Mouse (Mus musculus) megakaryocyte, adult 5-6 weeks (primary cell): ENCODE data around the gene Syt16. TPM values are rescaled to one million over a fixed set of nuclear protein-coding genes. Genes with fewer than 3 reads are reported as not detected.

Experiments
- ATAC-seq: 2 replicates; pipeline ENCODE4 v1.8.0; 2016; ENCODE audit warnings: mild to moderate bottlenecking, inconsistent platforms; ENCODE audit not compliant: poor library complexity, severe bottlenecking
- total RNA-seq, 2 experiments: library from RNA; stranded (forward) in 1 of 2; stranded (reverse) in 1 of 2; fragments of 153-499, 151-499 nt in 1 of 2; fragments of 221-1000, 200-1000 nt in 1 of 2; gene quantifications; 2 replicates each; pipeline versions ENCODE4 v1.2.3 to v1.2.4; 2015 to 2017

The Syt16 gene
- total RNA-seq, 2 experiments from 2014 or later, result not detected

GRCm38 (mm10) chr12:74098572-74099290, 101.3 kb downstream of the Syt16 start:
- ATAC-seq, result no peak

GRCm38 (mm10) chr12:74105811-74106513, 108.5 kb downstream of the Syt16 start:
- no peak for ATAC-seq

GRCm38 (mm10) chr12:74108663-74109081, 111.2 kb downstream of the Syt16 start:
- ATAC-seq, result no peak

- no peak for ATAC-seq
Observed at GRCm38 (mm10) chr12:74109462-74110068, 112.1 kb downstream of the Syt16 start.

GRCm38 (mm10) chr12:74116825-74117224, 119.4 kb downstream of the Syt16 start:
- ATAC-seq, result no peak

- ATAC-seq, result no peak
Observed at GRCm38 (mm10) chr12:74125796-74126195, 128.3 kb downstream of the Syt16 start.

- no peak for ATAC-seq
Observed at GRCm38 (mm10) chr12:74128229-74128628, 130.8 kb downstream of the Syt16 start.

GRCm38 (mm10) chr12:74131790-74132189, 134.3 kb downstream of the Syt16 start:
- no peak for ATAC-seq

GRCm38 (mm10) chr12:74142147-74142546, 144.7 kb downstream of the Syt16 start:
- no peak for ATAC-seq

GRCm38 (mm10) chr12:74144385-74144784, 146.9 kb downstream of the Syt16 start:
- no peak for ATAC-seq

- ATAC-seq, result no peak
Observed at GRCm38 (mm10) chr12:74160791-74161190, 163.3 kb downstream of the Syt16 start.

GRCm38 (mm10) chr12:74163080-74163479, 165.6 kb downstream of the Syt16 start:
- no peak for ATAC-seq

- ATAC-seq, result no peak
Observed at GRCm38 (mm10) chr12:74171257-74171656, 173.8 kb downstream of the Syt16 start.

- no peak for ATAC-seq
Observed at GRCm38 (mm10) chr12:74173902-74174301, 176.4 kb downstream of the Syt16 start.

GRCm38 (mm10) chr12:74184596-74184995, 187.1 kb downstream of the Syt16 start:
- ATAC-seq, result no peak

GRCm38 (mm10) chr12:74188243-74188785, 190.9 kb downstream of the Syt16 start:
- ATAC-seq, result no peak

GRCm38 (mm10) chr12:74188815-74189214, 191.4 kb downstream of the Syt16 start:
- no peak for ATAC-seq

- ATAC-seq, result no peak
Observed at GRCm38 (mm10) chr12:74189840-74190239, 192.4 kb downstream of the Syt16 start.

GRCm38 (mm10) chr12:74190297-74190696, 192.8 kb downstream of the Syt16 start:
- no peak for ATAC-seq

GRCm38 (mm10) chr12:74192552-74192951, 195.1 kb downstream of the Syt16 start:
- ATAC-seq, result peak; percentile 59

- no peak for ATAC-seq
Observed at GRCm38 (mm10) chr12:74201410-74201809, 203.9 kb downstream of the Syt16 start.
